Mouse (Mus musculus) cerebellum, postnatal 36 days (tissue): Measurements from ENCODE around the gene Cnppd1.
A peak's percentile ranks its signal among the peaks of the same experiment; 100 is the strongest.

Experiments used
- DNase-seq, 2 experiments: peaks; one replicate each; pipeline ENCODE4 v3.0.0; 2021 to 2022; ENCODE audit warnings: mixed read lengths in 2 of 2

Cnppd1 gene

DNA sequence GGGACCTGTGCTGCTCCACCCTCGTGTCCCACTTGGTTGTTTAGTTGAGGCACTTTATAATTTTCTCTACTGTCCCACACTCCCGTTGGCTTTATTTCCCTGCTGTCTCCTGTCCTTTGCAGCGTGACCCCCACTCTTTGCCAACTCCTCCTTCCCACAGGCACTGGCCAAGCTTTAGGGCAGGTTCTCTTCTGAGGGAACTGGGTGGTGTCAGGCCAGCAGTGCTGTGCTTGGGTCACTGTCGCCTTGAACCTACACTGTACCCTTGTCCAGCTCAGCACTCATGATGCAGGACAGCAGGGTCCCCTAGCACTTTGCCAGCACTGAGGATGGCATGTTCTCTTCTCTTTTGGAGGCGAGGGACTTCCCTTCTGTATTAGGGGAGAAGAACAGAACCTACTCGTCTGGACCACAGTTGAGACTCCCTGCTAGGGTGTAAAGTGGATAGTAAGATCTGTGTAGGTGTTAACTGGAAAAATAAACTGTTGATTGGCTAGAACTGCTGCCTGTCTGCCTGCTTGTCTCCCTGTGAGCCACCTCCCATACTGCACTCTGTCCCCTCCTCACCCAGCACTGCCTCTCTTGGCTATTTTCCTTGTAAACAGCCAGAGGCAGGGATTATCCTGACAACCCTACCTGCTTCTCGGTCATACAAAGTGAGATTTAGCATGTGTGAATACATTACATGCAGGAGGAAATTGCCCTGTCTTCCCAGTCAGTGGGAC lies 5.1 kb upstream of the Cnppd1 start:
- DNase-seq = no peak

DNA sequence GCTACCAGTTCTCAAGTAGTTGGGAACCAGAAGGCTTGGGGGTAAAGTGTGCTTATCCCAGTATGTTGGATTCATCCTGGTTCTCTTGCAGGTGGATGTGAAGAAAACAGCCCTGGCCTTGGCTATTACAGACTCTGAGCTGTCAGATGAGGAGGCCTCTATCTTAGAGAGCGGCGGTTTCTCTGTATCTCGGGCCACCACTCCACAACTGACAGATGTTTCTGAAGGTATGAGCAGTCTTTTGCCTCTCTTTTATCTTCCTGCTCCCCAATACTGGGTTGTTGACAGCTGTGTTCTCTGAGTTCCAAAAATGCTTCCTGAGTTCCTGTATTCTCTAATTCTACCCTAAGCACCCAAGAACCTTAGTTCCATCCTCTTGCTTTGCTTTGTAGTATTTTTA lies 3.1 kb upstream of the Cnppd1 start:
- no peak for DNase-seq

- peak; percentile 46 to 55 for DNase-seq
Measured at GRCm38 (mm10) chr1:75141486-75142190, 873 bp downstream of the Cnppd1 start.

DNA sequence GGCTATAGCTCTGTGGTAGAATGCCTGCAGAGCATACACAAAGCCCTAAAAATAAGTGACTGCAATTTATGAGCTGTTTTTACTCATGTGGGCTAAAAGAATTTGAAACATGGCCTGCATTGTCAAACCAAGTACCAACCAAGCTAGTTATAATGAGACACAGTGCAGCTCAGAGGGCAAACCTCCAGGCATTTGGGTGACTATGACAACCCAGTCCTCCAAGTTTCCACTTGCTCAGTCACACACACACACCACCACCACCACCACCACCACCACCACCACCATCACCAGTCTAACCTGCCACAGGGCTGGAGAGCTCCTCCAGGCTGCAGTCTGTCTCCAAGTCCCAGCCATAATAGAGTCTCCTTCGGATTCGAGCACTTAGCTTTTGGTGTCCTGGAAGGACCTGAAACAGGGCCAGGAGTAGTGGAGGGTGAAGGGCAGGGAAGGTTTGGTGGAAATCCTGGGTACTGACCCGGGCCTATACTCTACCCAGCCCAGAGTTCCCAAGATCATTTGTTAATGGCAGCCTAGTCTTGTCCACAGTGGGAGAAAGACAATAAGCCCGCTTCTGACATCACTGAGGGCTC lies 1.8 kb downstream of the Cnppd1 start:
- no peak for DNase-seq

- DNase-seq = no peak
Measured at GRCm38 (mm10) chr1:75138448-75138847, 4.1 kb downstream of the Cnppd1 start.

- DNase-seq = no peak
Measured at GRCm38 (mm10) chr1:75136730-75137129, 5.8 kb downstream of the Cnppd1 start.

DNA sequence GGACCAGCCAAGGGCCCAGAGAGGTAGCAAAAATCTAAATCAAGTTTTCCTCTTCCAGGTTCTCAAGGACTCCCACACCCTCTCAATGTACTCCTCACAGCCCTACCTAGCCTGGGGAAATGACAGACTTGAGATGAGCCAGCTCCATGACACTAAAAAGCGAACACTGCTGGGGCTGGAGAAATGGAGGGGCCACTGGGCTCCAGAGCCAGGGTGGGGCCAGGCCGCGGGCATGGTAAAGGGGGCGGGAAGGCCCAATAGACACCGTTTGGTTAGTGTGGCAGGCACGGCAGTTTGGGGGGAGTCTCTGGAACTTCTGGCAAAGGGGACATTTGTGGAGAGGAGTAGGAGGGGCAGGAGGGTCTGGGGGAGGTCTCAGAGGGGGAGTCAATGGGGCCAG lies 6.2 kb downstream of the Cnppd1 start:
- no peak for DNase-seq

GRCm38 (mm10) chr1:75133421-75134207 lies 8.9 kb downstream of the Cnppd1 start, which contains the start of gene Slc23a3:
Gene Slc23a3 (minus strand): TSS chr1:75133890.
- no peak for DNase-seq

GRCm38 (mm10) chr1:75128641-75129040 lies 13.9 kb downstream of the Cnppd1 start:
- DNase-seq = no peak

- no peak for DNase-seq
Measured at GRCm38 (mm10) chr1:75125418-75125817, 17.1 kb downstream of the Cnppd1 start.

DNA sequence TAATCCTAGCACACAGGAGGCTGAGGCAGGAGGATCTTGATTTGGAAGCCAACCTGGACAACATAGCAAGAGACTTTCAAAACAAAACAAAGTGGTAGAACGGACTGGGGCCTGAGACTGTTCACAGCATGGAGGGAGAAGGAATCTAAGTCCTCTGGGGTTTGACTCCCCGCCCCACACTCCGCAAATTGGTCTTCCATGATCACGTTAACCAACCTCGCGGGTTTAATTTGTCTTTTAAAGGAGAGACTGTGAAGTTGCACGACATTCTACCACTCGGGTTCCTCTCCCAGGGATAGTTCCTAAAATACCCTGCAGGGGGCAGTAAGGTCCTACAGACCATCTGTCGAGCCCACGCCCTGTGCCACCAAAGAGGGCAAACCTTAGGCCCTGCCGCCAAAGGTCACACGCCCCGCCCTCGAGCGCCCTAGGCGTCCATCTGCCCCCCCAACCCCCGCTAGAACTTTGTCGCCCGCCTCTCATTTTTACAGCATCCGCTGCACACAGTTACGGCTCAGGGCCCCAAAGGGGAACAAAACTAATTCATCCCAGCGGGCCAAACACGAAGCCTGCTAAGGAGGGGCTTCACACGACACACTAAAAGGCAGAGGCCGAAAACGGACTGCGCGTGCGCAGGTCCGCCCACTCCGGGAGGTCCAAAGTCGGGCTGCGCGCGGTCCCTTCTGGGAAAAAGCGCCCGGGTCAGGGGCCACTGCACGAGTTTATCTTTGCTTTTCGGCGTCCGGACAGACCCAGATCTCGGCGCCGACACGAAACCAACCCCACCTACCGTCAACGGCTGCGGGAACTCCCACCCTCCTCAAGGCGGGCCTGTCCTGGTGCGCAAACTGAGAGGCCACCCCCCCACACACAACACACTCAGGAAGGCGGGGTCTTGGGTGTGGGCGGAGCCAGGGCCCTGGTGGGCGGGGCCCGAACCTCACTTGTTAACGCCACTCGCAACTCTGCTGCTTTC lies 17.9 kb downstream of the Cnppd1 start, which contains the start of gene Nhej1:
TSS of gene Nhej1 (minus strand) at position 855 of the 976 bp plus-strand sequence.
- peak; percentile 91 to 93 for DNase-seq

DNA sequence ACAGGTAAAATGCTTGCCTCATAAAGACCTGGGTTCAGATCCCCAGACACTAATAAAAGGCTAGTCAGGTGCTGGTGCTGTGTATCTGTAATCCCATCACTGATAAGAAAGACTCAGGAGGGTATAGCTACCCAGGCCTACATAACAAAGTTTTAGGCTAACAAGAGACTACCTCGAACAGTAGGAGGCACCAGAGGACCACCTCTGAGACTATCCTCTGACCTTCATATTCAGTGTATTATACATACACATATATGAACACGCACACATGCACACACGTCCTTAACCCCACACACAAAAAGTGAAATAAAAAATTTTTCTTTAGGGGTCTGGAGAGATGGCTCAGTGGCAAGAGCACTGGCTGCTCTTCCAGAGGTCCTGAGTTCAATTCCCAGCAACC lies 20.3 kb downstream of the Cnppd1 start:
- no peak for DNase-seq
